Mouse (Mus musculus): ENCODE data around the gene Rbm19. TPM values are rescaled to one million over a fixed set of nuclear protein-coding genes. Genes with fewer than 3 reads are reported as not detected.

Gene Rbm19
- polyA plus RNA-seq, 1 experiment, result 54.4 TPM

DNA sequence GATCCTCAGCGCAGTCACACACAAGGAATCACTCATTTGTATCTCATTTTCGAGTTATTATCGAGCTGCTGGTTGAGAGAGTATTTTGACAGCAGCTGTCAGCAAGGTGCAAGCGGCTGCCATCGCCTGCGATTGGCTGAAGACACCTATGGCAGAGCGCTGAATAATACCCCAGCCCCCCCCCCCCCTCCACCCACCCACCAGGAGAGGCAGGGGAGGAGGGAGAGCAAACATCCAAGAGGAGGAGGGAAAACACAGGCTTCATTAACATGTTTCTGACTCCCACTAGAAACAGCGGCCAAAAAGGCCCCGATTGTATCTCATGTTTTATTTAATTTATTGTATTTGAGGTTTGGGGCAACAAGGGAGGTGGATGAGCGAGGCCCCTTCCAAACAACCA lies 39.4 kb downstream of the Rbm19 start:
- TF ChIP-seq MYOG (IDR thresholded peaks at IDR 0.05; ENCODE audit: control insufficient read depth, extremely low read depth, insufficient read length), result no peak
- TF ChIP-seq MAX (IDR thresholded peaks at IDR 0.05), result no peak
- TF ChIP-seq FOSL1 (IDR thresholded peaks at IDR 0.05; ENCODE audit: insufficient read depth, low read length, poor library complexity, severe bottlenecking), result no peak
- no peak for TF ChIP-seq CTCF (IDR thresholded peaks at IDR 0.05; ENCODE audit: control insufficient read depth, insufficient read depth, insufficient read length)
- no peak for TF ChIP-seq CEBPB (IDR thresholded peaks at IDR 0.05; ENCODE audit: low read depth)
- no peaks in the 10 kb centered on the region for H3K79me3 ChIP-seq (ENCODE audit: low read depth)
- no peak overlapping the region for H3ac ChIP-seq (ENCODE audit: control insufficient read depth, insufficient read length, low read depth)
- no peaks in the 10 kb centered on the region for H3K27me3 ChIP-seq (ENCODE audit: control insufficient read depth, insufficient read depth, insufficient read length)
- no peak overlapping the region for H3K4me3 ChIP-seq (ENCODE audit: insufficient read depth, poor library complexity, severe bottlenecking)
- no peaks in the 10 kb centered on the region for H3K36me3 ChIP-seq (ENCODE audit: control insufficient read depth, insufficient read depth)
- no peaks in the 10 kb centered on the region for H3K79me2 ChIP-seq (ENCODE audit: control insufficient read depth, insufficient read depth)

GRCm38 (mm10) chr5:120156166-120156909 lies 40.1 kb downstream of the Rbm19 start:
- H3K4me3 ChIP-seq (ENCODE audit: insufficient read depth, poor library complexity, severe bottlenecking), result no peak overlapping the region

DNA sequence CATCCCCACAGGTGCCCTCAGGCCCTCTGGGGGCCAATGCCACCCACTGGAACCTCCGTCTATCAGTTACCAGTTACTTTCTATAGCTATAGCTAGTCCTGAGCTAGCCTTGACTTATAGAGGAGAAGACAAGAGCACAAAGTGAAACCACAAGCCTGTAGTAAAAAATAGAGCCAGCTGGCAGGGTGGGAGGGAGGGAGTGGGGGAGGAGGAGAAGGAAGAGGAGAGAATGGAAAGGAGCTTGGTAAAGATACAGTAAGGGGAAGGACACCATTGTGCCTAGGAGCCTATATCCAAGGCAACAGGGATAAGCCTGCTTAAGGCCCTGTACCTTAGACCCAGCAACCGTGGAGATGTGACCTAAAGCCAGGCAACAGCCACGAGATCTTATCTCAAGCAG lies 40.9 kb downstream of the Rbm19 start:
- H3K27me3 ChIP-seq (ENCODE audit: control insufficient read depth, insufficient read depth, insufficient read length), result no peaks in the 10 kb centered on the region
- H3K36me3 ChIP-seq (ENCODE audit: control insufficient read depth, insufficient read depth), result no peaks in the 10 kb centered on the region
- no peak overlapping the region for H3ac ChIP-seq (ENCODE audit: control insufficient read depth, insufficient read length, low read depth)
- no peak overlapping the region for H3K4me3 ChIP-seq (ENCODE audit: insufficient read depth, poor library complexity, severe bottlenecking)
- TF ChIP-seq CEBPB (IDR thresholded peaks at IDR 0.05; ENCODE audit: low read depth) (no peak), MAX (IDR thresholded peaks at IDR 0.05) (no peak), FOSL1 (IDR thresholded peaks at IDR 0.05; ENCODE audit: insufficient read depth, low read length, poor library complexity, severe bottlenecking) (no peak), USF1 (IDR thresholded peaks at IDR 0.05; ENCODE audit: low read depth) (no peak), MYOD1 (IDR thresholded peaks at IDR 0.05; ENCODE audit: control insufficient read depth, insufficient read length, low read depth) (no peak), CTCF (IDR thresholded peaks at IDR 0.05; ENCODE audit: control insufficient read depth, insufficient read depth, insufficient read length) (no peak), MYOG (IDR thresholded peaks at IDR 0.05; ENCODE audit: control insufficient read depth, extremely low read depth, insufficient read length) (no peak)
- H3K79me2 ChIP-seq (ENCODE audit: control insufficient read depth, insufficient read depth), result no peaks in the 10 kb centered on the region
- H3K79me3 ChIP-seq (ENCODE audit: low read depth), result no peaks in the 10 kb centered on the region

More at GRCm38 (mm10) chr5:120156166-120156909, 40.1 kb downstream of the Rbm19 start:
- Histone ChIP-seq H3K79me3 (ENCODE audit: low read depth) (no peaks in the 10 kb centered on the region), H3K79me2 (ENCODE audit: control insufficient read depth, insufficient read depth) (no peaks in the 10 kb centered on the region), H3ac (ENCODE audit: control insufficient read depth, insufficient read length, low read depth) (no peak overlapping the region), H3K36me3 (ENCODE audit: control insufficient read depth, insufficient read depth) (no peaks in the 10 kb centered on the region), H3K27me3 (ENCODE audit: control insufficient read depth, insufficient read depth, insufficient read length) (no peaks in the 10 kb centered on the region)
- TF ChIP-seq MYOD1 (IDR thresholded peaks at IDR 0.05; ENCODE audit: control insufficient read depth, insufficient read length, low read depth) (no peak), CTCF (IDR thresholded peaks at IDR 0.05; ENCODE audit: control insufficient read depth, insufficient read depth, insufficient read length) (no peak), FOSL1 (IDR thresholded peaks at IDR 0.05; ENCODE audit: insufficient read depth, low read length, poor library complexity, severe bottlenecking) (no peak), USF1 (IDR thresholded peaks at IDR 0.05; ENCODE audit: low read depth) (no peak), MYOG (IDR thresholded peaks at IDR 0.05; ENCODE audit: control insufficient read depth, extremely low read depth, insufficient read length) (no peak), CEBPB (IDR thresholded peaks at IDR 0.05; ENCODE audit: low read depth) (no peak), MAX (IDR thresholded peaks at IDR 0.05) (no peak)

DNA sequence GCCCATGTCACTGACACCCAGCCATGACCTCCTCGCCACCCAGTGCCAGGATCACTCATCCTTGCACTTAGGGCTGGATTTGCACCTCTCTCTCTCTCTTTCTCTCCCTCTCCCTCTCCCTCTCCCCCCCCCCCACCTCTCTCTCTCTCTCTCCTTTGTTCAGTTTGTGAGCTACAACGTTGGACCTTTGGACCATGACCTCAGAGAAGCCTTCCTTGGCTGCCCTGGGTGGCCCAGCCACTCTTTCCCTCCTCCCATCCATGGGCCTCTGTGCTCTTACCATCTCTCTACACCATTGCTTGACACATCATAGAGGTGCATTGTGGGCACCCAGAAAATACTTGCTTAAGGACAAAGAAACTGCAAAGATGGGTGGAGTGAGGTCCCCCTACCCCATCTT lies 42.2 kb downstream of the Rbm19 start:
- Histone ChIP-seq H3K79me3 (ENCODE audit: low read depth) (no peaks in the 10 kb centered on the region), H3K27me3 (ENCODE audit: control insufficient read depth, insufficient read depth, insufficient read length) (no peaks in the 10 kb centered on the region), H3K79me2 (ENCODE audit: control insufficient read depth, insufficient read depth) (no peaks in the 10 kb centered on the region), H3ac (ENCODE audit: control insufficient read depth, insufficient read length, low read depth) (no peak overlapping the region), H3K4me3 (ENCODE audit: insufficient read depth, poor library complexity, severe bottlenecking) (no peak overlapping the region), H3K36me3 (ENCODE audit: control insufficient read depth, insufficient read depth) (no peaks in the 10 kb centered on the region)
- TF ChIP-seq MYOG (IDR thresholded peaks at IDR 0.05; ENCODE audit: control insufficient read depth, extremely low read depth, insufficient read length) (no peak), FOSL1 (IDR thresholded peaks at IDR 0.05; ENCODE audit: insufficient read depth, low read length, poor library complexity, severe bottlenecking) (no peak), CEBPB (IDR thresholded peaks at IDR 0.05; ENCODE audit: low read depth) (no peak), MAX (IDR thresholded peaks at IDR 0.05) (no peak), CTCF (IDR thresholded peaks at IDR 0.05; ENCODE audit: control insufficient read depth, insufficient read depth, insufficient read length) (no peak), USF1 (IDR thresholded peaks at IDR 0.05; ENCODE audit: low read depth) (no peak), MYOD1 (IDR thresholded peaks at IDR 0.05; ENCODE audit: control insufficient read depth, insufficient read length, low read depth) (no peak)

DNA sequence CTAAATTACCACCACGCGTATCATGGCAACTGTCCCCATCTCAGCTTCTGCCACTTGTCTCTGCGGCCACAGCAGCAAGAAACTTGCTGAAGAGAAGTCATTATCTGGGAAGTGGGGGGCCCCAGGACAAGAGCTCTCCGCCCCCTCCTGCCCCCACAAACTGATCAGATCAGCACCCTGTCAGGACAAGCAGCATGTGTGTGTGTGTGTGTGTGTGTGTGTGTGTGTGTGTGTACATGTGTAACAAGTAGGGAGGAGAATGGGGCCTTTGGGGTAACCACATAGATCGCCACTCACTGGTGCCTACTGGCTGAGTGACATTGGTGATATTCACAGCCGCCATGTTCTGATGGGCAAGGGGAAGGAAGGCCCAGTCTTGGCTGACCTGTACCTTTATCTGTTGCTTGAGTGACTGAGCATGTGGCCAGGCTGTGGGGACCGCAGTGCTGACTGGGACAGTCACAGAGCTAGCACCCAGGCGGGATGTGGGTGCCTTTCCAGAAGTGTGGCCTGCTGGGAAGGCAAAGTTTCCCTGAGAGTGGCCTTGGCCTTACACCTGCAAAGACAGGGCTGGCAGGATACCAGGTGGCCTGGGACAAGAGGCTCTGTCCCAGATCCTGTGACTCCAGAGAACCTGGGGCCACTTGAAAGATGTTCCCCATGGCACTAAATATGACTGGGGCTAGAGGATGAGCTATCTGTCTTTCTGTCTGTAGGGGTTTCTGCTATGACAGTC lies 44.8 kb downstream of the Rbm19 start:
- no peaks in the 10 kb centered on the region for H3K36me3 ChIP-seq (ENCODE audit: control insufficient read depth, insufficient read depth)
- H3K79me2 ChIP-seq (ENCODE audit: control insufficient read depth, insufficient read depth), result no peaks in the 10 kb centered on the region
- no peaks in the 10 kb centered on the region for H3K27me3 ChIP-seq (ENCODE audit: control insufficient read depth, insufficient read depth, insufficient read length)
- no peak overlapping the region for H3ac ChIP-seq (ENCODE audit: control insufficient read depth, insufficient read length, low read depth)
- TF ChIP-seq FOSL1 (IDR thresholded peaks at IDR 0.05; ENCODE audit: insufficient read depth, low read length, poor library complexity, severe bottlenecking) (no peak), USF1 (IDR thresholded peaks at IDR 0.05; ENCODE audit: low read depth) (no peak), MAX (IDR thresholded peaks at IDR 0.05) (no peak), CTCF (IDR thresholded peaks at IDR 0.05; ENCODE audit: control insufficient read depth, insufficient read depth, insufficient read length) (no peak), MYOD1 (IDR thresholded peaks at IDR 0.05; ENCODE audit: control insufficient read depth, insufficient read length, low read depth) (no peak)
- H3K4me3 ChIP-seq (ENCODE audit: insufficient read depth, poor library complexity, severe bottlenecking), result no peak overlapping the region
- H3K79me3 ChIP-seq (ENCODE audit: low read depth), result no peaks in the 10 kb centered on the region
